Mouse (Mus musculus) hindbrain, embryonic 10.5 days (tissue): ENCODE data around the gene AC170998.1. TPM values are rescaled to one million over a fixed set of nuclear protein-coding genes. Genes with fewer than 3 reads are reported as not detected.

ENCODE experiments used
- DNase-seq: peaks from one replicate; pipeline ENCODE4 v3.0.0-alpha.2; 2017; ENCODE audit warnings: low spot score
- H3K27ac ChIP-seq: fragments of 300-500 bp; sonication (generic); 2 replicates; pipeline ENCODE4 v1.5.1; 2016; ENCODE audit warnings: mild to moderate bottlenecking, moderate library complexity
- H3K27me3 ChIP-seq: fragments of 300-500 bp; sonication (generic); 2 replicates; pipeline ENCODE4 v1.6.1; 2016; ENCODE audit warnings: mild to moderate bottlenecking; ENCODE audit not compliant: poor library complexity, insufficient read depth, severe bottlenecking
- H3K36me3 ChIP-seq: fragments of 300-500 bp; sonication (generic); 2 replicates; pipeline ENCODE4 v1.6.1; 2016; ENCODE audit warnings: mild to moderate bottlenecking, moderate library complexity
- H3K4me1 ChIP-seq: fragments of 300-500 bp; sonication (generic); replicated peaks from 2 replicates; pipeline ENCODE4 v1.6.1; 2016; ENCODE audit warnings: mild to moderate bottlenecking
- H3K4me3 ChIP-seq: fragments of 300-500 bp; sonication (generic); 2 replicates; pipeline ENCODE4 v1.5.1; 2016; ENCODE audit warnings: mild to moderate bottlenecking, moderate library complexity
- H3K9me3 ChIP-seq: fragments of 300-500 bp; sonication (generic); 2 replicates; pipeline ENCODE4 v1.6.1; 2016; ENCODE audit warnings: mild to moderate bottlenecking, moderate library complexity
- WGBS: fragments of 180-500 bp; shearing (Covaris S2); methylation state at CpG from one replicate; pipeline ENCODE4 v1.1.7; 2016; 5-methylcytosine and 5-hydroxymethylcytosine counted together
- polyA plus RNA-seq: library from polyadenylated mRNA; unstranded; fragments of >200 nt; fragmentation: Nextera tagmentation; extraction: Ambion mirVana; gene quantifications from 2 replicates; pipeline ENCODE4 v1.2.1, GENCODE M21; 2016

The AC170998.1 gene
- polyA plus RNA-seq, 1 experiment from 2014 or later, result 1.4 TPM

DNA sequence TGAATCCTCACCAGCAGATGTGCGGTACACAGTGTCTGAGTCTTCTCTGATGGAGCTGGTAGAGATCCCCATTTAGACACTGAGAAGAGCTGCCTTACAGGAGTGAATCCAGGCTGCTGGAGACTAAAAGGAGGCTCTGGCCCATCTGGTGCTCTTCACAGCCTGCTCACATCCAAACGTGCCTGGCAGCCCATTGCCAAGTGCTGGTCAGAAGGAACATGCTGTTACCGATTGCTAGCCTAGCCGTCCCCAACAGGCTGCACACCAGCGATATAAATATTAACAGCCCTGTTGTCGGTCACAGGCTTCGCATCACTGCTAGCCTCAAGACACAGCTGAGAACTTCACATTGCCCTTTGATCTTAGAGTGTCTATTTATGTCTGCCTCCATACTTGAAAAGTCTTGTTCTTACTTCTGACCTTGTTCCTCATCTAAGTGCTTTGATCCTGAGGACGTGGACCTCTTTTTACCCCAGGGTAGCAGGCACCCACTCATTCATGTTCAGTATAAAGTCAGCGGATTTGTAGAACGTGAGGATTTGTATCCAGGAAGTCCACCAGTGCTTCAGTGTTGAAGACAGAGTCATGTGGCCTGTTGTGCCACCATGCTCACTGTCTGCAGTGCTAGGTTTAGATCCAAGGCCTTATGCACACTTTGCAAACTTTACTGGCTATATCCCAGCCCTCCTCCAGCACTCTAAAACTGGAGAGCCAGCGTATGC, 17.4 kb downstream of the AC170998.1 start:
- peaks cover 99% of the 10 kb centered on the region for H3K36me3 ChIP-seq
- no peaks in the 10 kb centered on the region for H3K27me3 ChIP-seq
- WGBS, result 95% methylated on average over 11 of the region's 11 CpGs
- H3K4me1 ChIP-seq, result no peaks in the 10 kb centered on the region
- H3K9me3 ChIP-seq, result no peaks in the 10 kb centered on the region
- no peak overlapping the region for H3K27ac ChIP-seq
- H3K4me3 ChIP-seq, result no peak overlapping the region
- DNase-seq, result no peak

- Histone ChIP-seq H3K4me1 (no peaks in the 10 kb centered on the region), H3K36me3 (peaks cover 99% of the 10 kb centered on the region), H3K27ac (no peak overlapping the region), H3K27me3 (no peaks in the 10 kb centered on the region), H3K9me3 (no peaks in the 10 kb centered on the region), H3K4me3 (no peak overlapping the region)
- WGBS, result 90% methylated on average over 9 of the region's 9 CpGs
- peak; percentile 8 for DNase-seq
These were observed 18.0 kb downstream of the AC170998.1 start for GRCm38 (mm10) chr17:28743916-28744315.

- Histone ChIP-seq H3K4me3 (no peak overlapping the region), H3K9me3 (no peaks in the 10 kb centered on the region), H3K36me3 (peaks cover 82% of the 10 kb centered on the region), H3K27me3 (no peaks in the 10 kb centered on the region), H3K4me1 (no peaks in the 10 kb centered on the region), H3K27ac (no peak overlapping the region)
- DNase-seq, result no peak
- WGBS, result 97% methylated on average over 6 of the region's 6 CpGs
These were observed 19.9 kb downstream of the AC170998.1 start for GRCm38 (mm10) chr17:28745773-28746172.

DNA sequence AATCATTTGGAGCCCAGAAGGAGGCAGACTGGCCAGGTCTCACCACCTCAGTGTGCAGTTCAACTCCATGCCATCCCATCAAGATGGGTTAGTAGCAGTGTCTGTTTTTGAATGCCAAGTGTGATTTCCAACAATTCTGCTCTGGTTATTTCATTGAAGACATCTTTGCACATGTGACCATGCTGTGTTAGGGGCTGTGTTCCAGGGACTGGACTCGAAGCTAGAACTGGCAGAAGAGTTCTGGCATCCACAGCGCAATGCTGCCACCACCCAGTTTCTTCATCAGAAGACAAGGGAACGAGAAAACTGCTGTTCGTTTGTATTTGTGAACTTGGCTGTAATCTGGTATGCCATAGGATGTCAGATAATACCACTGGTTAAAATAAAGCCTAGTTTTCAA, 22.1 kb downstream of the AC170998.1 start:
- H3K4me1 ChIP-seq, result no peaks in the 10 kb centered on the region

DNA sequence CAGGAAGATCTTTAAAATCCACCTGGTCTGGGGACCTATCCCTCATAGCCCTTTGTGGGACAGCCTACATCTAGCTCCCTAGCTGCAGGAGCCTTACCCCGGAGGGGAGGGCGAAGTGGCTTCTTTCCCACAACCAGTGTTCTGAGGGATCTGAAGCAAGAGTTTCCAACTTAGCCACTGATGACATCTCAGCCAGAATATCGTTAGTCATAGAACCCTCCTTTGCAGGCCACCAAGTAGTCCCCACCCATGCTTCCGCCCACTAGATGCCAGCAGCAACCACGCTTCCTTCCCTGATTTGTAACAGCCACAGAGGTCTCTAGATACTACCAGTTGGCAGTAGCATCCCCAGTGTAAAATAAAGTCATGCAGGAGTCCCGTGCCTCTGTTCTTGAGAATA, 24.7 kb downstream of the AC170998.1 start:
- DNase-seq, result no peak
- peaks cover 35% of the 10 kb centered on the region for H3K36me3 ChIP-seq
- no peak overlapping the region for H3K27ac ChIP-seq
- H3K27me3 ChIP-seq, result no peaks in the 10 kb centered on the region
- WGBS, result 87% methylated on average over 6 of the region's 6 CpGs
- H3K4me1 ChIP-seq, result no peaks in the 10 kb centered on the region
- H3K4me3 ChIP-seq, result no peak overlapping the region
- H3K9me3 ChIP-seq, result no peaks in the 10 kb centered on the region

More for the DNA sequence above, 22.1 kb downstream of the AC170998.1 start:
- Histone ChIP-seq H3K4me3 (no peak overlapping the region), H3K9me3 (no peaks in the 10 kb centered on the region), H3K36me3 (peaks cover 60% of the 10 kb centered on the region), H3K27me3 (no peaks in the 10 kb centered on the region), H3K27ac (no peak overlapping the region)
- no peak for DNase-seq
- WGBS, result 96% methylated on average over 4 of the region's 4 CpGs

DNA sequence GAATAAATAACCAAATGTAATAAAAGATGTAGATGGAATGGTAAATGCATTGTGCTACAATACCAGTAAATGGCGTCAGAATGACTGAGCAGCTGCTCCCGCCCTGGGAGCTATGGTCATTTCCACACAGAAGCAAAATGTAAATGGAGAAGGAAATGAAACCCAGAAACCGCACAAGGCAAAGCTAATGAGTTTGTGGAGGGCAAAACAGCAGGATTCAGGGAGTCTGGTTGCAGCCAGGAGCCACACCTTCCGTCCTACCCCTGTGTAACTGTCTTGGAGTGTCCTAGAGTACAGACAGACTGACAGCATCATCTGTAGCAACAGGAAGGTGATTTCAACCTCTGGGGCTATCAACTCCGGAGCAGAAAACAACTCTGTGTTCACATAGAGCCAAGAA, 30.6 kb downstream of the AC170998.1 start:
- 72% methylated on average over 5 of the region's 5 CpGs for WGBS
- Histone ChIP-seq H3K9me3 (no peaks in the 10 kb centered on the region), H3K27me3 (no peaks in the 10 kb centered on the region), H3K36me3 (no peaks in the 10 kb centered on the region), H3K4me3 (no peak overlapping the region), H3K4me1 (no peaks in the 10 kb centered on the region), H3K27ac (no peak overlapping the region)
- DNase-seq, result no peak

- Histone ChIP-seq H3K9me3 (no peaks in the 10 kb centered on the region), H3K27me3 (no peaks in the 10 kb centered on the region), H3K36me3 (no peaks in the 10 kb centered on the region), H3K27ac (no peak overlapping the region), H3K4me1 (no peaks in the 10 kb centered on the region), H3K4me3 (no peak overlapping the region)
- DNase-seq, result no peak
- 84% methylated on average over 2 of the region's 2 CpGs for WGBS
These were observed 31.6 kb downstream of the AC170998.1 start for GRCm38 (mm10) chr17:28757470-28757869.

- WGBS, result 74% methylated on average over 8 of the region's 8 CpGs
- H3K9me3 ChIP-seq, result no peaks in the 10 kb centered on the region
These were observed 34.9 kb downstream of the AC170998.1 start for GRCm38 (mm10) chr17:28760736-28761312.

DNA sequence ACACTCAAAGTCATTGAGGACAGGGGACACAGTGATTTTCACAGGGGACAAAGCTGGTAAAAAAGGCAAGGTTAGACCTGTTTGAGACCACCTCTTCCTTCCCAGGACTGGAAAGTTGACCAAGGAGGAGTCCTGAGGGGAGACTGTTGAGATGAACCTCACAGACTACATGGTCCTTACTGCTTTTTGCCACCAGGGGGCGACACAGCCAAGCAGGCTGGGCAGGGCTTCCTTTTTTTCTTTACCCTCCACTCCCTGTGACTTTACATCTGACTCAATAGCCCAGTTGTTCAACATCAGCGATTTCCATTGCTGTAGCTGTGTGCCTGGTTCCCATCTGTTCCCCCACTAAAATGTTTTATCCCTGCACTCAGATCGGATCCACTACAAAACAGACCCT, 36.0 kb downstream of the AC170998.1 start:
- no peaks in the 10 kb centered on the region for H3K36me3 ChIP-seq
- H3K27me3 ChIP-seq, result peaks cover 8% of the 10 kb centered on the region; the same call in 1 of the 2 replicates

More at GRCm38 (mm10) chr17:28760736-28761312, 34.9 kb downstream of the AC170998.1 start:
- DNase-seq, result no peak
- no peaks in the 10 kb centered on the region for H3K27me3 ChIP-seq
- no peak overlapping the region for H3K4me3 ChIP-seq
- no peaks in the 10 kb centered on the region for H3K36me3 ChIP-seq
- H3K4me1 ChIP-seq, result no peaks in the 10 kb centered on the region
- no peak overlapping the region for H3K27ac ChIP-seq

GRCm38 (mm10) chr17:28766203-28766602, 40.3 kb downstream of the AC170998.1 start:
- Histone ChIP-seq H3K9me3 (no peaks in the 10 kb centered on the region), H3K4me1 (peaks cover 19% of the 10 kb centered on the region), H3K27me3 (peaks cover 48% of the 10 kb centered on the region), H3K36me3 (no peaks in the 10 kb centered on the region), H3K4me3 (no peak overlapping the region), H3K27ac (no peak overlapping the region)
- no peak for DNase-seq
- WGBS, result 64% methylated on average over 3 of the region's 3 CpGs

More for the DNA sequence above, 36.0 kb downstream of the AC170998.1 start:
- 18% methylated on average over 3 of the region's 3 CpGs for WGBS
- Histone ChIP-seq H3K9me3 (no peaks in the 10 kb centered on the region), H3K27ac (no peak overlapping the region), H3K4me1 (no peaks in the 10 kb centered on the region), H3K4me3 (no peak overlapping the region)
- DNase-seq, result peak; percentile 72

DNA sequence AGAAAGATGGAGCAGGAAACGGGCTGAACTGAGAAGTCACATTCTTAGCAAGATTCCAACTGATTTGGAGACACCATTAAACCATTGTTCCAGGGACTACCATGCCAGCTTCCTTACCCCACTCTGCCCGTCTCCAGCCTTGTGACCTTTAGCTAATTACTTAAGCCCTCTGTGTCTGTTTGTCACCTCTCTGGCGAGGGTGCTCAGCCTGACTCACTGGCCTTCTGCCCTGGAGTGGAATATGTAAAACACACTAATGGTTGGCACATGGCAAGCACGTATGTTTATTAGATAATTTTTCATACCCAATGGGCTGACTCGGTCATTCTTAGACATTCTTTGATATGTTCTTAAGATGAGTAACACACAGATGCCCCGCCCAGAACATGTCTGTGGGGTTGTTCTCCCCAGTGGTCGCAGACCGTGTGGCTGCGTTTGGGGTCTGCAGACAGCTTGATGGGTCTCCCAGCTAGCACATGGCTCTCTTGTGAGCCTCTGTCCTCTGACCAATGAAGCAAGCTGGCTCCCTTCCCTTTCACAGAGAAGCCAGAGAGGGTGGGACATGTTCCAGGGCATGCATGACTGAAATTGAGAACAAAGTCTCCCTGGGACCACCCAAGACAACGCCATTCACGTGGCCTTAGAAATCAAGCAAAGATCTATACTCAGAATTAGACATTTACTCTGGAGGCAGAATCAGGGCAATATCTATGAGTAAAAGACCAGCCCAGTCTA, 41.1 kb downstream of the AC170998.1 start:
- Histone ChIP-seq H3K27me3 (peaks cover 56% of the 10 kb centered on the region), H3K27ac (no peak overlapping the region), H3K9me3 (no peaks in the 10 kb centered on the region), H3K36me3 (no peaks in the 10 kb centered on the region), H3K4me1 (peaks cover 19% of the 10 kb centered on the region), H3K4me3 (no peak overlapping the region)
- DNase-seq, result no peak
- WGBS, result 73% methylated on average over 11 of the region's 11 CpGs

DNA sequence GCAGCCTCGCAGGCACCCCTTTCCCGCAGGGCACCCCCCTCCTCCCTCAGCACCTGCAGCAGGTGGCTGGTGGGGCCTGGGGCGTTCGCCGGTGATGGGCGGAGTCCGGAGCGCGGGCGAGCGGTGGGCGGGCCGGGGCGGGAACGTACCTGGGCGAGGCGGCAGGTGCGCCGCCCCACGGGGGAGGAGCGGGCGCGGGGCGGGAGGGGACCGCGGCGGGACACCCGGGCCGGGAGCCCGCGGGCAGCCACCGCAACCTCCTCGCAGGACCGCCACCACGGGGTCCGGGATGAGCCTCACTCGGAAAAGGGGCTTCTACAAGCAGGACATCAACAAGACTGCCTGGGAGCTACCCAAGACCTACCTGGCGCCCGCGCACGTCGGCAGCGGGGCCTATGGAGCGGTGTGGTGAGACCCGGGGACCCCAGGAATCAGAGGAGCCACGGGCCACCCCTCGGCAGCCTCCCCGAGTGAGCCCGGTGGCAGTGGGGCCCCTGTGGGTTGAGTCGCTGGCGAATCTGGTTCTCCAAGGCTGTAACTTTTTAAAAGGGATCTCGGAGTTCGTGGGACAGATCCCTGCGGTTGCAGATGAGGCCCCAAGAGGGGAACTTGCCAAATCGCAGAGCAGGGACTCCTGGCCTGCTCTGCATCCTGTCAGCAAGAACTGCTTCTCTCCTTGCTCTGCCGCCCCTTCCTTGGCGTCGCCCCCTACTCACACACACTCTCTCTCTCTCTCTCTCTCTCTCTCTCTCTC, 43.4 kb downstream of the AC170998.1 start, which contains the start of gene Mapk13:
Mapk13 (plus strand) TSS at position 177 of the 754 bp plus-strand sequence.
- 2% methylated on average over 58 of the region's 58 CpGs for WGBS
- Histone ChIP-seq H3K4me1 (peaks cover 19% of the 10 kb centered on the region), H3K27me3 (peaks cover 60% of the 10 kb centered on the region), H3K36me3 (no peaks in the 10 kb centered on the region), H3K4me3 (peak within 1 kb of the TSS; percentile 56), H3K27ac (peak within 1 kb of the TSS; percentile 64), H3K9me3 (no peaks in the 10 kb centered on the region)
- peak; percentile 30 for DNase-seq
